Mouse (Mus musculus): ENCODE measurements at regions not wholly inside any gene's neighbourhood (a gene's known extent, or its start where the extent isn't known, plus 50 kb on each side); places are given as distances from the start of the nearest gene placed in this dataset.

- intact Hi-C loops (cut with DNase I): no loop called here
- no peak for DNase-seq (ENCODE audit: low spot score)
Observed at GRCm38 (mm10) chr13:29136231-29136630, 182.7 kb upstream of the Sox4 start.

GRCm38 (mm10) chr13:29127499-29127898 is 174.0 kb upstream of the Sox4 start:
- DNase-seq (ENCODE audit: low spot score): no peak
- intact Hi-C loops (cut with DNase I): no loop called here

DNA sequence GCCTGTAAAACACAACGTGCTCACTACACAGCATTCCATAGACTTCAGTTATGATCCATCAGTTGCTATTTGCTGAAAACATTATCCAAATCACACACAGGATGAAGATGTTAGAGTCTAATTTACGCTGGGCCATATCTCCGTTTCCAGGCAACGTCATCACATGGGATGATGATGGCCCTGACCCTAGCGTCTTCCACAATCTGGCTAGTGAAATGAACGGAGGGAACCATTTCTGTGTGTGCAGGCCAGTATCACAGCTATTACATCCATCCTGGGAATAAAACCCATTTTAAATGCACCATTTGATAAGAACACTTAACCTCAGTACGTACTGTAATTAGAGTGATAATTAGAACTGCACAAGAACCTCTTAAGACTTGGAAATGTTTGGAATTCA is 170.0 kb upstream of the Sox4 start:
- no peak for DNase-seq (ENCODE audit: low spot score)
- intact Hi-C loops (cut with DNase I): no loop called here

DNA sequence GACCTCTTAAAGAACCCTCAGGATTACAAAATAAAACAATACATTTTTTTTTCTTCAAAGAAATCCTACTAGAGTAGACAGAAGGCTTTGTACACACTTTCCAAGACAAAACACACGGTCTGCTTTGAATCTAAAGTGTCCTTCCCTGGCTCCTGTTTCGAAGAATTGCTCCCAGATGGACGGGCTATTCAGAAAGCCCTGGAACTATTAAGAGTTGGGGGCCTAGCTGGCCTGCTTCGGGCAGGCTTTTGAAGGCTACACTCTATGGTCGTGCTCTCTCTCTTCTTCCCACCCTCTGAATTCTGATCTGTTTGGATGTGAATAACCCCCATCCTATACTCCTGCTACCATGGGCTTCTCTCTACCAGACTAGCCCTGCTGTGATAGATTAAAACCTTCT is 167.6 kb upstream of the Sox4 start:
- intact Hi-C loops (cut with DNase I): no loop called here
- no peak for DNase-seq (ENCODE audit: low spot score)

DNA sequence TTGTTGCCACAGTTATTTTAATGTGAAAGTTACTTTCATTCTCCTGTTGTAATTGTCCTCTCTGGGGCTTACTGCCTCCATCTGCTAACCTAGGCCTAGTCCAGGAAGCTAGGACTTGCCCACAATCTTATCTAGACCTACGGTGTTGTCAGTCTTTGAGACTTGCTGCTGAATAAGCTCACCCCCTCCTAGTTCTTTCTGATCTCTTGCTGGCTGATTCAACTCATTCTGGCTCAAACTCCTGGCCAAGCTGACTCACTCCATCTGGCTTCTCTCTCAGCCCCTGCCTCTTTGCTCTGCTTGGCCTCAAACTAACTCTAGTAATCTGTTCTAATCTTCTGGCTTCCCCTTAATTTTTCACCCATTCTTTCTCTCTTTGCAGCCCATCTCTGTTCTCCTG is 165.8 kb upstream of the Sox4 start:
- DNase-seq (ENCODE audit: low spot score): no peak
- intact Hi-C loops (cut with DNase I): no loop called here

DNA sequence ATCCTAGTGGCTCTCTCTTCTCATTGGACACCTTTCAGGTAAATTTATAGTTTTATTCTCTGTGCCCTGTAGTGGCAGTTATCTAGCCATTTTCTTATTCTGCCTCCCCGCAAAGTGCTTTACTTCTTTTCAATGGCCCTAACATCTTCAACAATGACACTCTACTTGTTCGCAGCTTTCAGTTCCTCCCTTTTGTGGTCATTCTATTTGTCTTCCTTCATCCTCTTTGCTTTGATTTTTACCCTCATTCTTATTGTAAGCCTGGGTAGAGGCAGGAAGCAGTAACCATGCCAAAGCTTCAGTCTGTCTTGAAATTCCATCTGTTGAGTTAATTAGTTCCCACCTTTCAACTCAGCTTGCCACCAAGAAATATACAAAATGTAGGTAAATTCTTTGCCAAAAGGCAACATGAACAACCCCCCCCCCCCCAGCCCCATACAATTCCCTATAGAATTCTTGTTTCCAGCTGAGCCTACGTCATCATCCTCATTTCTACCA is 161.5 kb upstream of the Sox4 start:
- intact Hi-C loops (cut with DNase I): no loop called here
- no peak for DNase-seq (ENCODE audit: low spot score)

DNA sequence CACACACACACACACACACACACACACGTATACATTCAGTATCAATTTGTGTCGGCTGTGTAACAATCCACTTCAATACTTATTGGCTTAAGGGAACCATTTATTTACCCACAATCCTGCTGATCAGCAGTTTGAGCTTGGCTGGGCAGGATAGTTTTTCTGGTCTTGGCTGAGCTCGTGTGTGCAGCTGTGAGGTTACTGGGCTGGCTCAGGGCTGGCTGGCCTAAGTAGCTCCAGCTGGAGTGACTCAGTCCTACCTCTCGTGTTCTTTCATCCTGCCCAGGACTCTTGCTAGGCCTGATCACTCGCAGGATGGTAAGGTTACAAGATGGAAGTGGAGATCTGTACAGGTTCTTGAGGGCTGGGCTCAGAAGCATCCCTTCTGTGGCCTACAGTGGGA is 156.6 kb upstream of the Sox4 start:
- intact Hi-C loops (cut with DNase I): no loop called here
- DNase-seq (ENCODE audit: low spot score): peak; percentile 19

DNA sequence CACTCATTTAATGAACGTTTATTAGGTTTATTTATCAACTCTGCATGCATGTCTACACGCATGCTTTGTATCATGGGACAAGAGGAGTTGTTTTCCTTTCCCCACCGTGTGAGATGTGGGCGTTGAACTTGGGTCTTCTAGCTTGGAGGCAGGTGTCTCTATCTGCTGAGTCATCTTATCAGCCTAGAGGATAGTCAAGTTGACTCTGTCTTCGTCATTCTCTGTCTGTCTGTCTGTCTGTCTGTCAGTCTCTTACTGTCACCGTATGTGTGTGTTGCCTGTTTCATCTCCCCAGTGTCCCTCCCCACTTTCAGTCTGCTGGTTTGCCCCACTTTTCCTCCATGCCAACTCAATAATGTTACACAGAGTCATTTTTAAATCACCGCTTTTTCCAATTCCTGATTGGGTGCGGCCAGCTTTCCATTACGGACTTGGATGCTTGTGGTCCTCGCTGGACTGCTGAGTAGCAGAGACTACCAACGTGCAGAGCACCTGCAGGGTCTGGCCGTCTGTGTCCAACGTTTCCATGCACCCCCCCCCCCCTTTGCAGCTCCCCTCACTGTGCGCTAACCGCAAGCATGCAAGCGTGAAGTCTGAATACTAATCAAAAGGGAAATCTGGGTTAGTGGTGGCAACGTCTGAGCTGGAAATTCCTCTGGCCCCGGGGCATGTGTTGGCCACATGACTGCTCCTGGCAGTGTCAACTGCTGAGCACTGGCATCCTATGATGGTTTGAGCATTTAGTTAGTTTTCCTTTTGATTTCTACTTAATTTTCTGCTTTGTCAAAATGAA is 155.7 kb upstream of the Sox4 start:
- intact Hi-C loops (cut with DNase I): no loop called here
- DNase-seq (ENCODE audit: low spot score): no peak

DNA sequence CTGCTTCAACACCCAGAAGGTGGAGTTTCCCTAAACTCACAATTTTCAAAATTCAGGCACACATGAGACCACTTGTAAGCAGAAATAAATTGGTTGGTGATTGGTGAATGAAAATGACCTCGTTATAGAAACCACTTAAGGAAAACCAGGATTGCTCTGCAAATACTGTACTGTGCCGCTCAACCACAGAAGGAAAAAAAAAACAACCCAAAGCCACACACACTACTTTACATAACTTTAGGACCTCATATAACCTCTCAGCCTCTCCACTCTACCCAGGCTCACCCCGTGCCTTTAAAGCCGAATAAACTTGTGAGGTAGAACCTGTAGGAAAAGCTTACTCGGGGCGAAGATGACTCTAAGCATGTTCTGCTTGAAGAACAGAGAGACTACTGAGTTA is 154.7 kb upstream of the Sox4 start:
- intact Hi-C loops (cut with DNase I): no loop called here
- DNase-seq (ENCODE audit: low spot score): no peak

- intact Hi-C loops (cut with DNase I): no loop called here
- DNase-seq (ENCODE audit: low spot score): no peak
Observed at GRCm38 (mm10) chr13:29092166-29092565, 138.7 kb upstream of the Sox4 start.

DNA sequence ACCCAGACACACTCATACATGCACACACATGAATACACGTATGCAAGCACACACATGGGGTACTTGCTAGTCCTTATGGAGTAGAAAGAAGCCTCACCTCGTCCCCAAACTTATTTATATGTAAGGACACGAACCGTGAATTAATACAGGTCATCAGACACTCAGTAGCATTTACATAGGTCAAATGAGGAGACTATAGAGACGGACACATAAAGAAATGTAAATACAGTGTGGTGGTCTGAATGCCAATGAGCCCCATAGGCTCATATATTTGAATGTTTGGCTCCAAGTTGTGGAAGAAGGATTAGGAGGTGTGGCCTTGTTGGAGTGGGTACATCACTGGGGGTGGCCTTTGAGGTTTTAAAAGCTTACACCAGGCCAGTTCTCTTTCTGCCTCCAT is 133.3 kb upstream of the Sox4 start:
- no peak for DNase-seq (ENCODE audit: low spot score)
- intact Hi-C loops (cut with DNase I): no loop called here

DNA sequence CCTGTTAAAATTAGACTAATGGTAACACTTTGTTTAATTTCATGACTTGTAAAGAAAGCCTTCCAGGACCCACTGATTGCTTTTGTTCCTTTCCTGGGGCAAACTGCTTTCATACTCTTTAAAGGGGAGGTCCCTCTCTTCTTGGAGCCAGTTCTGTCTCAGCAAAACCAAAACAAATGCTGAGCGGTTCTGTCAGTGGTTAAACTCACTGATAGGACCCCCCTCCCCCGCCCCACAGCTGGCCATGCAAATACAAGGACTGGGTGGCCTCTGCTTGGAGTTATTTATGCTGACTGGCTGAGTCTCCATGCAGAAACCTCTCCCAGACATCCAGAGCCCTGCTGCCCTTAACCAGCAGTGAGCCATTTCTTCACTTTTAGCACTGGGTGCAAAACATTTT is 127.6 kb upstream of the Sox4 start:
- intact Hi-C loops (cut with DNase I): no loop called here
- no peak for DNase-seq (ENCODE audit: low spot score)

DNA sequence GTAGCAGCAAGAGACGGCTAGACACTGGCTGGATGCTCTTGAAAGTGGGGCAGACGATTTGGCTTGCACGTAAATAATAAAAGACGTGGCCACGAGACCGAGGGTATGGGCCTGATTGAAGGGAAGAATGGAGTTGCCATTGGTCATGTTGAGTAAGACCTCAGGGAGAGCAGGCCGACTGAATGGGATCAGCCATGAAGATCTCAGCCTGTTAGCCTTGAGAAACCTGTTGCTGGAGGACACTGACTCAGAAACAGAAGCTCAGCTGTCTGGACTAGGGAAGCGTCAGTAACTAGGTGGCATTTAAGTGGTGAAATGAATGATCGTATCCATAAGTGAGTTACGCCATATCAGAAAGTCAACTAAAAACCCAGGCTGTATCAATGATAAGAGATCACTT is 126.3 kb upstream of the Sox4 start:
- DNase-seq (ENCODE audit: low spot score): no peak
- intact Hi-C loops (cut with DNase I): no loop called here

- DNase-seq (ENCODE audit: low spot score): no peak
- intact Hi-C loops (cut with DNase I): no loop called here
Observed at GRCm38 (mm10) chr13:29073630-29074029, 120.1 kb upstream of the Sox4 start.

- intact Hi-C loops (cut with DNase I): no loop called here
- DNase-seq (ENCODE audit: low spot score): no peak
Observed at GRCm38 (mm10) chr13:29063924-29064323, 110.4 kb upstream of the Sox4 start.

DNA sequence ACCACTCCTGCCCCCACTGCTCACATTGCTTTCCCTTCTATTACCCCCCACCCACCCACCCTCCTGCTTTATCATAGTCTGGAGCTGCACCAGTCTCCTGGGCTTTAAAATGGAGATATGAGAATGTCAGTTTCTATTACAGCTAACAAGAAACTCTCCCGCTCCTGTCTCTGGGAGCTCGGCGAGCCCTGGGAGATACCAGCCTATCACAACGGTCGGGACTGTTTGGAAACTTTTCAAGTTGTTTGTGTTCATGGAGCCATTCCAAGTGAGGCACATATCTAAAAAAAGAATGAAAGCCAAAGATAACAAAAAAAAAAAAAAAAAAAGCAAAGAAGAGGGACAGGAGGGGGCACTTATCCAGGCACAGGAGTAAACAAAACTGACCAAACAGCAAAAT is 105.2 kb upstream of the Sox4 start:
- no peak for DNase-seq (ENCODE audit: low spot score)
- intact Hi-C loops (cut with DNase I): no loop called here

- no peak for DNase-seq (ENCODE audit: low spot score)
- intact Hi-C loops (cut with DNase I): no loop called here
Observed at GRCm38 (mm10) chr13:29049730-29050129, 96.2 kb upstream of the Sox4 start.

DNA sequence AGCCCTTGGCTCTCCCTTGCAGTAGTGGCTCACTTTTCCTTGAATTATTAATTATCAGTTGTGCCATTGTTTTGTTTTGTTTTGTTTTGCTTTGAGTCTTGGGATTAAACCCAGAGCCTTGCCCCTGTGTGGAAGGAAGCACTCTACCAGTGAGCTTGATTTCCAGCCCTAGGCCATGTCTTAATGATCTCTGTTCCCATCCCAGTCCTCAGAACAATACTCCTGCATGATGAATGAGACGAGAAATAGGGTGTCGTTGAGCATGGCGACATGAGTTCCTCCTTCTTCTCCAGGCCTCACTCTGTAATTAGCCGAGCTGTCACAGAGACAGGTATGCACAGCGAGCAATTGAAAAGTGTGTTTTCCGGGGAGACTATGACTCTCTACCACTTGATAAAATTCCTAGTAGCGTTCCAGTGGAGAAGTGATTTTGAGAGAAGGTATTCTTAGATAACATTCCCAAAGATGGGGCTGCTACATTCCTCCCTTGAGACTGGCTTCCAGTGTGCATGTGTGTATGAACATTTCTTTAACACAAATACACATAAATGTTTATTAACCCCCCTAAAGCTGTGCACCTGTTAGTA is 95.6 kb upstream of the Sox4 start:
- intact Hi-C loops (cut with DNase I): no loop called here

DNA sequence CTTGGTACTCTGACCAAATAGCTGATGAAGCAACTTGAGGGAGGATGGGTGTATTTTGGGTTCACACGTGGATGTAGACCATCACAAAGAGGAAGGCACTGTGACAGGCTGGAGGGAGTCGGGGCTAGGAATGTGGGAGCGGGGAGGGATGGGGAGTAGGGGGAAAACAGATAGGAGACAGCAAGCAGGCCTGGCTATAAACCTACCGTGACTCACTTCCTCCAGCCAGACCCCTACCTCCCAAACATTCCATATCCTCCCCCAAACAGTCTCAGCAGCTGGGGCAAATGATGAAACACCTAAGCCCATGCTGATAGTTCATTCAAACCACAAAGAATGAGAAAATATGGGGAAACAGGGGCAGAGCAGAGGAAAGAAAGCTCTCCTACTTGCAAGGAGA is 91.1 kb upstream of the Sox4 start:
- intact Hi-C loops (cut with DNase I): no loop called here
- DNase-seq (ENCODE audit: low spot score): no peak

More for the DNA sequence above, 95.6 kb upstream of the Sox4 start:
- DNase-seq (ENCODE audit: low spot score): no peak

DNA sequence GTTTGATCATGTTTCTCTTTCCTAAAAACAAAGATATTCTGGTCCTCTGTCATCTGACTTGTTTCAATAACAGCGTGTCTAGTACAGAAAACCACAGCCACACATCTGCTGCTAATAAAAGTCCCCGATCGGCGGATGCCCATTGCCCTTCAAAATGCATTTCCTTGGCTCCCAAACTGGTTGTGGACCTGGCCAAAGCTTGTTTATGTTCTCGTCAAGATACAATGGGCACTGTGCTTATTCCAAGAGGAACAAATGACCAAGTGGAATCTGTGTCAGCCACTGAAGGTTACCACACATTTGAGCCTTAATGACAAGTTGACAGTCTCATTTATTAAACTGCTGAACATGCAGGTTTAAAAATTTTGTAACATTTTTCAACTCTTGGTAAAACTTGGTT is 86.8 kb upstream of the Sox4 start:
- intact Hi-C loops (cut with DNase I): no loop called here
- DNase-seq (ENCODE audit: low spot score): no peak

GRCm38 (mm10) chr13:29034904-29035303 is 81.4 kb upstream of the Sox4 start:
- no peak for DNase-seq (ENCODE audit: low spot score)
- intact Hi-C loops (cut with DNase I): no loop called here

DNA sequence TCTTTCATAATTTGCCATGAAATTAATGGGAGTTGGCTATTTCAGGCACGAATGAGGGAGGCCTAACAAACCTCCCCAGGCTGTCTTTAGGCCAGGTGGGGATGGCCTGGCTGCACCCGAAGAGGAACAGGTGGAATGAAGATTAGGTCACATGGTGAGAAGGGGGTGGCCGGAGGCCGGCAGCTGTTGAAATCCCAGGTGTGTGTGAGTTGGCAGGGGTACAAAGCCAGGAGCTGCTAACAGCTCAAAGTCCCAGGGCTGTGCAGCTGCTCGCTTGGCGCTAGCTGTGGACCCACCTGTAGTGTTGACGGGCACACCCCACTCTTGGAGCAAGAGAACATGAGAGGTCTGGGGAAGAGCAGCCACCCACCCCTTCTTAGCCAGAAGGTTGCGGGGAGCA is 80.9 kb upstream of the Sox4 start:
- DNase-seq (ENCODE audit: low spot score): no peak
- intact Hi-C loops (cut with DNase I): no loop called here

Measured in heart, postnatal 25 days (tissue).